Mouse (Mus musculus) lung, postnatal 10 days (tissue): ENCODE measurements around the gene Upf2.
"Not testable (repeated sequence)": the region's sequence is repeated elsewhere in the genome, so short reads cannot be mapped to it uniquely, and the experiment has no call there.

Experiments used
- DNase-seq: peaks from one replicate; pipeline ENCODE4 v3.0.0; 2021

Upf2 gene

GRCm38 (mm10) chr2:5950305-5950704 is 964 bp upstream of the Upf2 start:
- peak; percentile 11 for DNase-seq

GRCm38 (mm10) chr2:5951621-5952211 is 447 bp downstream of the Upf2 start:
- DNase-seq, result peak; percentile 78

GRCm38 (mm10) chr2:5957705-5958104 is 6.4 kb downstream of the Upf2 start:
- no peak for DNase-seq

- DNase-seq, result no peak
Observed at GRCm38 (mm10) chr2:5962265-5962664, 11.0 kb downstream of the Upf2 start.

- not testable (repeated sequence) for DNase-seq
Observed at GRCm38 (mm10) chr2:5963729-5964128, 12.5 kb downstream of the Upf2 start.

GRCm38 (mm10) chr2:5965972-5966371 is 14.7 kb downstream of the Upf2 start:
- DNase-seq, result no peak

GRCm38 (mm10) chr2:5970629-5971028 is 19.4 kb downstream of the Upf2 start:
- DNase-seq, result not testable (repeated sequence)

- DNase-seq, result no peak
Observed at GRCm38 (mm10) chr2:5977532-5977931, 26.3 kb downstream of the Upf2 start.

GRCm38 (mm10) chr2:5995538-5995937 is 44.3 kb downstream of the Upf2 start:
- peak; percentile 74 for DNase-seq

GRCm38 (mm10) chr2:6003949-6004348 is 52.7 kb downstream of the Upf2 start:
- DNase-seq, result no peak

GRCm38 (mm10) chr2:6014532-6014931 is 63.3 kb downstream of the Upf2 start:
- DNase-seq, result no peak

GRCm38 (mm10) chr2:6015182-6015581 is 63.9 kb downstream of the Upf2 start:
- DNase-seq, result peak; percentile 13

GRCm38 (mm10) chr2:6020570-6020969 is 69.3 kb downstream of the Upf2 start:
- DNase-seq, result no peak

GRCm38 (mm10) chr2:6042644-6043043 is 91.4 kb downstream of the Upf2 start:
- no peak for DNase-seq

GRCm38 (mm10) chr2:6046796-6047195 is 95.5 kb downstream of the Upf2 start:
- DNase-seq, result no peak

- DNase-seq, result no peak
Observed at GRCm38 (mm10) chr2:6048570-6048969, 97.3 kb downstream of the Upf2 start.

- DNase-seq, result no peak
Observed at GRCm38 (mm10) chr2:6049018-6049417, 97.7 kb downstream of the Upf2 start.

GRCm38 (mm10) chr2:6055466-6055865 is 104.2 kb downstream of the Upf2 start:
- no peak for DNase-seq

GRCm38 (mm10) chr2:6056518-6056917 is 105.2 kb downstream of the Upf2 start:
- no peak for DNase-seq

GRCm38 (mm10) chr2:6059291-6059690 is 108.0 kb downstream of the Upf2 start:
- DNase-seq, result no peak

GRCm38 (mm10) chr2:6060071-6060804 is 109.0 kb downstream of the Upf2 start:
- no peak for DNase-seq

- no peak for DNase-seq
Observed at GRCm38 (mm10) chr2:6067341-6067740, 116.1 kb downstream of the Upf2 start.

GRCm38 (mm10) chr2:6070925-6071324 is 119.7 kb downstream of the Upf2 start:
- DNase-seq, result no peak

- peak; percentile 79 for DNase-seq
Observed at GRCm38 (mm10) chr2:6071598-6072440, 120.5 kb downstream of the Upf2 start.
